Mouse (Mus musculus) left cerebral cortex, adult 18-20 months (tissue): ENCODE measurements around the gene Chmp4b. TPM values are rescaled to one million over a fixed set of nuclear protein-coding genes. Genes with fewer than 3 reads are reported as not detected.

Experiments used
- DNase-seq, 2 experiments: peaks; one replicate each; pipeline ENCODE4 v3.0.0; 2021 to 2022; ENCODE audit warnings: low spot score in 2 of 2, mixed read lengths in 1 of 2
- total RNA-seq, 2 experiments: library from RNA; stranded (reverse); gene quantifications; 2 replicates each; pipeline ENCODE4 v1.2.3; 2021

Gene Chmp4b
- total RNA-seq, 2 experiments from 2014 or later = 222 to 229 TPM

DNA sequence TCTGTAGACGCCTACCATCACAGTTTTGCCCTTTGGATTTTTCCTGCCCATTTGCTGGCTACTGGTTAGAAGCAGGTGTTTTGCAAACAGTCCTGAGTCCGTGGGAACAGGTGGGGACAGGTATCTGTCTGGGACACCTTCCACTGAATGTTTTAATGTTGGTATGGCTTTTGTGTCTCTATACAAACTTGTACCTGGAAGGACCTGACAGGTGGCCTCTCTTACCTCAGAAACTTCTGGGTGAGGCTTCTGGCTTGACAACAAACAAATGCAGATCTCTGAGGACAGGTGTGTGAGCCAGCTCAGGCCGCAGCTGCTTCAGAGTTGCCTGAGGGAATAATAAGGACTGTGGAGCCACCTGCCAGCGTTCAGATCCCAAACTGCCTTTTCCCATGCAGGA, 12.4 kb upstream of the Chmp4b start:
- DNase-seq = no peak

DNA sequence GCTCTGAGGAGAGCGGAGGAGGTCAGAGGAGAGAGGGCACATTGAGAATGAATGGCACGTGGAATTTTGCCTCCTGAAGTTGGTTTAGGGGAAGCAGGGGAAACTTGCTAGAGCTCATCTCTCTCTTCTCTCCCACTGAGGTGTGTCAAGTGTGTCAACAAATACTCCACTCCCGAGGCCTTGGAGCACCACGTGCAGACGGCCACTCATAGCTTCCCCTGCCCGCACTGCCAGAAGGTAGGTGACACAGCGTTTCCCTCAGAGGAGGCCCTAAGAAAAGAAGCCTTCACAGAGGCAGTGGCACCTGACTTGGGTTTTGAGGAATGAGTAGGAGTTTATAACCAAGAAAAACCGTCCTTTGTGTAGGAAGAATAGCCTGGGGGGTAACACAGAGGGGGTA, 10.3 kb upstream of the Chmp4b start:
- no peak for DNase-seq

DNA sequence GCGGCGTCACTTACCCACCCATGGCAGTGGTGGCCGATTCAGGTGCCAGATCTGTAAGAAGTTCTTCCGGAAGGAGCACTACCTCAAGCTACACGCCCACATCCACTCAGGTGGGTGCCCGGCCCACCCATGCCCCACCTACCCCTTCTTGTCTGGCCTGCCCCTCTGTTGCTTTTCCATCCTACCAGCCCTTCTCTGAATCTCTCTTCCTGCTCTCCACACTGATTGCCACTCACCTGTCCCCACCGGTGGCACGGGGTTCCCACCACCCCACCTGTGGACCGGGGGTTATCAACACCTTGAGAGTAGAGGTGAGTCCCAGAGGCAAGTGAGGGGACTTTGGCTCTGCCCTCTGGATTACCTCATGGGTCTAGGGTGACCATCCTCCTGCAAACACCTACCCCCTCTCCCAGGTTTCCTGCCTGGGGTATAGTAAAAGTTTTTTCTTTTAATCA, 9.5 kb upstream of the Chmp4b start:
- no peak for DNase-seq

DNA sequence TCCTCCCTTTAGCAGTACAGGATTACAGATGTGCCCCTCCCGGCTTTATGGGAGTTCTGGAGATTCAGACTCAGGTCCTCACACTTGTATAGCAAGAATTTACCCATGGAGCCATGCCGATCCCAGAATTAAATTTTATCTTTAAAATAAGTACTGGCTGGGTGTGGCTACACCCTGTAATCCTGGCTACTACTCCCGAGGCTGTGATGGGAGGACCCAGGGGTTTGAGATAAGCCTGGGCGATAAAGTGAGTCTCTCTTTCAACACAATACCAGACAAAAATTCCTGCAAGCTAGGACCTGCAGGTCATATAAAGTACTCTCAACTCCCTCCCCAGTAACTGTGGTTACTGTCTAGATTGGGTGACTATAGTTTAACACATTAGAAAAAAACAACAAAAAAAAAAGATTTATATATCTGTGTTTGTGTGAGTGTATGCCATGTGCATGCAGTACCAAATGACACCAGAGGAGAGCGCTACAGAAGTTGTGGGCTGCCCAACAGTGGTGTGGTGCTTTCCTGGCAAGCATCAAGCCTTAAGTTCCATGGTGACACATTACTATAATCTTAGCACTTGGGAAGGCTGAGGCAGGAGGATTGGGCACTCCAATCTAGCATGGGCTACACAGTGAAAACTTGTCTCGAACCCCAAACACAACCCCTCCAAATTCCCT, 8.7 kb upstream of the Chmp4b start:
- DNase-seq = no peak

DNA sequence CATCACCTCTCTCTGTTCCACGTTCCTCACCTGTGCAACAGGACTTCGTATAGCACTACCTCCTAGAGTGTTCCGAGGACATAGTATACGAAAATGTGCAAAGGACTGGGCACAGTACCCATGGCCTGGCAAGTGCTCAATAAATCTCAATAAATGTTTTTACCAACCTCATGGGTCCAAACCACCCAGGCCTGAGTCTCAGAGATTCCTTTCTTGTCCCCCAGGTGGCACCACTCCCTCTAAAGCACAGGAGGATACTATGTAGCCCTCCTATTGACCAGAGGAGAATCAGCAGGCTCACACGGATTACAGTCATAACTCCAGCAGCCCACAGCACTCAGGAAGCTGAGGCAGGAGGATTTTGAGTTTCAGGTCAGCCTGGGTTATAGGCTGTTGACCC, 4.9 kb upstream of the Chmp4b start:
- DNase-seq = no peak

DNA sequence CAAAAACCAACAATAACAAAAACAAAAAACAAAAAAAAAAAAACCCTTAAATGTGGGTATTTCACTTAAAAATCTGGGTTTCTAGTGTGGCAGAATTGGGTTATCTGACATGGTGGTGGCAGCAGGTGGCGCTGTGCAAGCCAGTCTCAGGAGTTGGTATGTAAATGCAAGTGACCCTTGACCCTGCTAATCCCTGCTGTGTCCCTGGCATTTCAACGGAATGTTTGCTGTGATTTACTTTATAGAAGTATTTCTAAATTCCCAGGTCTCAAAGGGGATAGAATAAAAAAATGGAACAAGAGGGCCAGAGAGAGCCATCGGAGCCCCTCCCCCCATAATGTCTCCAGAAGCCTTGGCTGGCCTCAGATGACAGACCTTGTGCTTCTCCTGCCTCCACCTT, 3.4 kb upstream of the Chmp4b start:
- no peak for DNase-seq

DNA sequence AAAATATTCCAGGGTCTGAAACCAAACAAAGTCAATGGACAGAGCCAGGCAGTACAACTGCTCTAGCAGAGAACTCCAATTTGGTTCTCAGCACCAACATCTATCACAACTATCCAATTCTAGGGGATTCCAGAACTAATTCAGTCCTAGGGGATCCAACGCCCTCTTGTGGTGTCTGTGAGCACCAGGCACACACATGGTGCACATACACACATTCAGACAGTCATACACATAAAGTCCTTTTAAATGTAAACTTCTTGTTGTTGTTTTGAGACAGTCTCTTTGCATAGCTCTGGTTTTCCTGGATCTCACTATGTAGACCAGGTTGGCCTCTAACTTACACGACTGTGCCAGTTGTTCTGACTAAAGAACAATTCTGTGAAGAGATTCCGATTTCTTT, 1.1 kb upstream of the Chmp4b start:
- no peak for DNase-seq

DNA sequence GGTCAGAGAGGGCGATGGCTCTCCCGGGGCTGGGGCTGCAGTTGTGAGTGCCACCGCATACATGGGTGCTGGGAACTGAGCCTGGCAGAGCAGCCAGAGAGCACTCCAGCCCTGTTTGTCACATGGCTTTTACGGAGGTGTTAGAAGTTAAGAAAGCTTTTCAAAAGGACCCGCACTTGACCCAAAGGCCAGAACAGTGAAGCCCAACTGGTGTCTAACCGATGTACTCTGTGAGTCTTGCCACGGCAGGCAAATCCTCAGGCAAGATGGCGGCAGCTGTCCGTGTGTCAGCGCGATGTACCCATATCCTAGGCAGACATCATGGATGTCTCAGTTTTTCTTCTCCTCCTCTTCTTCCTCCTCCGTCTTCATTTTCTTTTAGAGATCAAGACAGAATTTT, 3.5 kb downstream of the Chmp4b start:
- no peak for DNase-seq

DNA sequence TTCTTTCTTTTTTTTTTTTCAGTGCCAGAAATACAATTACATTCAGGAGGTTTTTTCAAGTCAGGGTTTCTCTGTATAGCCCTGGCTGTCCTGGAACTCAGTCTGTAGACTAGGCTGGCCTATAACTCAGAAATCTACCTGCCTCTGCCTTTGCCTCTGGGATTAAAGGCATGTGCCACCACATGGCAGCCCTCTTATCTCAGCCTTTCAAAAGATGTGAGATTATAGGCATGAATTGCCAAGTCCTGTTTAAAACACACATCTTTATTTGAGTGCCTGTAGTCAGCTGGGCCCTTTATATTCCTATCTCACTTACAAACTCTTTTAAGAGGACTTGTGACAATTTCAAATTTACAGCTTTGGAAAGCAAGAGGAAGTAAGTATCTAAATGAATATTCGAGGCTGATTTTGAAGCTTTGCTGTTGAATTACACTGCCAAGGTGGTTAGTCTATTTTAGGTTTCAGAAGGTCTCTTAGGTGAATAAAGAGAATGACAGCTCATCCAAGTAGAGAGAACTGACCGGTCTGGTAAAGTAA, 4.4 kb downstream of the Chmp4b start:
- DNase-seq = no peak

DNA sequence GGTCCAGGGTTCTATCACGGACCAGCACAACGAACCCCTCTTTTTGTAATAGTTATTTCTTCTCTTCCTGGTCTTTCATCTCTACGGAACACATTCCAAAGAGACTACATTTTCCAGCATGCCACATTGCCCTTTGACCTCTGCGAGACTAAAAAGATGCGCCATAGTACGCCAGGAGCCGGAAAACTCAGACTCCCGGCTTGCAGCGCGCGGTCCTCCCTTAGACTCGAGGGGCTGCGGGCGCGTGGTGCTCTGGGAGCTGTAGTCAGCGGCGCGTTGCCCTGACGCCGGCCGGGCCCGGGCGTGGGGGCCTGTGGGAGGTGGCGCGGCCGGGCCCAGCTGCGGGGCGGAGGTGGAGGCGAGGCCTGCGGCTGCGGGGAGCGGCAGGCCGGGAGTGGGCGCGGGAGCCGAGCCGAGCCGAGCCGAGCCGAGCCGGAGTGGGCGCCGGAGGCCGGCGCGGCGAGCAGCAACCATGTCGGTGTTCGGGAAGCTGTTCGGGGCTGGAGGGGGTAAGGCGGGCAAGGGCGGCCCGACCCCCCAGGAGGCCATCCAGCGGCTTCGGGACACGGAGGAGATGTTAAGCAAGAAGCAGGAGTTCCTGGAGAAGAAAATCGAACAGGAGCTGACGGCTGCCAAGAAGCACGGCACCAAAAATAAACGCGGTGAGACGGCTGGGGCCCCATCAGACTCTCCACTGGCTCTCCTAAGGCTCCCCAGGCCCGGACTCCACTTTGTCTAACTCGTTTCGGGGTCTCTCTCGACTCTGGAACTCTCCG, 5.4 kb downstream of the Chmp4b start:
- DNase-seq = peak; percentile 97 to 98

DNA sequence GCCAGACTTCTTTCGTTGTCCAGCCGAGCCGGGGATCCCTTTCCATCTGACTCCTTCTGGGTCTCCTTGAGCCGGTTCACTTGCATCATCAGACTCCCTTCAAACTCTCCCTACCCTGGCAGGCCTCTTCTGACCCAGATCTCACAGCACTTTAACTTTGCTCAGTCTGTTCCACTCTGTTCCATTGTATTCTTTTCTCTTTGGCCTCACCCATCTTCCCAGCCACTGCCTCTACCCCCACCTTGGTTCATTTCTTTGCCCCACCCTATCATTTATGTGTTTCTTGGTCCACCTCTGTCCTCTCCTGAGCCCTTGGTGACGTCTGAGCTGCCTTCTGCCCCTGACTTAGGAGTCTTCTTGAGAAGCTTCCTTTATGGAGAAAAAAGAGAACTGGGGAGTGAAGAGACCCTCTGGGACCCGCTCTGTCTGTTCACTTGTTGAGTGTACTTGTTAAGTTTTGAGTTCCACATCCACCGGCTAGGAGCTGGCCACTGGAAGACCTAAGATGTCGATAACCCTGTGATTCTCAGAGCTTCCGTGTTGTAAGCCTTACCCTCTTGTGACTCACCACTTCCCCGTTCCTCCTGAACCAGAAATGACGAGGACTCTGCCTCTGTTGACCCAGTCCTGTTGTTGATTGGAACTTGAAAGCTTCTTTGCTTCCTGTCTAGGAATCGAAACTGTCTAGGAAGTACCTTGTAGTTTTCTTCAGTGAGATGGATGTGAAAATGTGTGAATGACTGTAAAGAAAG, 6.2 kb downstream of the Chmp4b start:
- no peak for DNase-seq

DNA sequence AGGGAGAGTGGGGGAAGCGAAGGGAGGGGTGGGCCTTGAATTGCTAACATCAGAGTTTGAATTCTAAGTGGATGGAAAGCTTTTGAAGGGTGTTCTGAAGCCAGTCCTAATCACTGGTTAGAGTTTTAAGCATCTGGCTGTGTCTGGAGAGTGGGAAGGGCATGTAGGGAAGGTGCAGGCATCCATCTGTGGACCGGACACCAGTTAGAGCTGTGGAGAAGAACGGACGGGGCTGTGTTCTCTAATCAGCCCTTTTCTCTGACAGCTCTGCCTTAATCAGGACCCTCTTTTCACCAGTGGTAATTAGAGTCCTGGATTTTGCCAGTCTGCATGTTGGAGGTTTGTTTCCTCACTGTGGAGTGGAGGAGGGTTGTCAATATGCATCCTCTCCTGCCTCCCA, 7.6 kb downstream of the Chmp4b start:
- DNase-seq = no peak

DNA sequence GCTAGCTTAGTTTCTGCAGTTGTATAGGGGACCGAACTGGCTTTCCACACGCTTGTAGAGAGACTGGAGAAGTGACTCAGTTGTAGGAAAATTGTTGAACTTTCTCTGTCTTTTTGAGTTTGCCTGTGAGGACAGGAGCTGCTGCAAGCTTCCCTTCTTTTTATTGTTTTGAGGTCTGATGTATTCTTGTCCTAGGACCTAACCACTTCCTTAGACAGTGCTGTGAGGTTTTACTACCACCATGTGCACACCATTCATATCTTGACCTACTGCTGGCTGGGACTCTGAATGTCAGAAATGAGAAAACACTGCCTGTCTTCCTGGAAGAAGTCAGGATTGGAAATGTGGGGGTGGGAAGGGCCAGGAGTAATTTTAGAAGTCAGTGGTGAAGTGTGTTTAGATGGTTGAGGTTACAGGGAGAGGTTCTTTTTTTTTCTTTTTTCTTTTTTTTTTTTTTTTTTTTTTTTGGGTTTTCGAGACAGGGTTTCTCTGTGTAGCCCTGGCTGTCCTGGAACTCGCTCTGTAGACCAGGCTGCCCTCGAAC, 8.1 kb downstream of the Chmp4b start:
- no peak for DNase-seq

DNA sequence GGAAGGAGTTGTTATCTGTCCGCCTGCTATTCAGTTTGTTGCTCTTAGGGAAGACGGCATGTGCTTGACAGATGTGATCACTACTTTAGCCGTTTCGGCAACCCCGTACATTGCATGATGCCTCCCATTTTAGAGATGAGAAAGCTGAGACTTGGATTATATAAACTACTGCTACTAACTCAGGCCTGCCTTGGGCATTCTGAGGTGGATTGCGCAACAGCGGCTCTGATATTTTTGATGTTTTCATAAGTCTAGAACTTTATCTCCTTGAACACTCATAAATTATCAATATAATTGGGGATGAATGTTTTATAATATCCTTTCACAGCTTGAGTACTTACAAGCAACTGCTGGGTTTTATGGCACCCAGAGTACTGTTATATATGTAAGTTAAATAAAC, 17.2 kb downstream of the Chmp4b start:
- DNase-seq = no peak

DNA sequence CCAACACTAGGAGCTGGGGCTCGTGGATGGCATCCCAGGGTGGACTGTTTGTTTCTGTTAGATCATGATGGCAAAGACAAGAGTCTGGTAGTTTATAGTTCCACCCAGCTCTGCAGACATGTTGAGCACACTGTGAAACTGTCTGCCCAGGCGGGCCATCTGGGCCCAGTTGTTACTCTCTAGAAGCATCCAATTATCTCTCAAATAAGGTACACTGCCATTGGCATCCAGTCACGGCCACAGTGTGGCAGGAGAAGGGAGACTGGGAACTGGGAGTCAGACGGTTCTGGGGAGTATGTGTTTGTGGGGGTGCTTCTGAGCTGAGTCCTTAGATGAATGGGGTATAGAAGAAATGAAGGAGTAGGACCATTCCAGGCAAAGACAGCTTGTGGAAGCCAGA, 18.6 kb downstream of the Chmp4b start:
- peak; percentile 40 to 43 for DNase-seq

DNA sequence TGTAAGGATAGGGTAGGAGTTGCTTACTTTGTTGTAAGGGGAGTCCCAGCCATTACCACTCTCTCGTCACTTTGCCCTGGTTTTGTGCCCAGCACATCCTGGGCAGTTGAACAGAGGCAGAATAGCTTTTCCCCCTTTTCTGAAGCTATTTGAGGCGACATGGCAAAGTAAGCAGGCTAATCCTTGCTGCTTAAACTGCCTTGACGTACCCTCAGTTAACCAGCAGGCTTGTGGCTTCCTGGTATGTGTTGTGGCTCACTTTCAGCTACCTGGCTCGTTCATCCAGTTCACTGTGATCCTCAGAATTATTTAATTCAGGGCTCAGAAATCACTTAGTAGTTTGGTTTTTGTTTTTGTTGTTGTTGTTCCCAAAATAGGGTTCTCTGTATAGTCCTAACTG, 19.2 kb downstream of the Chmp4b start:
- DNase-seq = no peak

DNA sequence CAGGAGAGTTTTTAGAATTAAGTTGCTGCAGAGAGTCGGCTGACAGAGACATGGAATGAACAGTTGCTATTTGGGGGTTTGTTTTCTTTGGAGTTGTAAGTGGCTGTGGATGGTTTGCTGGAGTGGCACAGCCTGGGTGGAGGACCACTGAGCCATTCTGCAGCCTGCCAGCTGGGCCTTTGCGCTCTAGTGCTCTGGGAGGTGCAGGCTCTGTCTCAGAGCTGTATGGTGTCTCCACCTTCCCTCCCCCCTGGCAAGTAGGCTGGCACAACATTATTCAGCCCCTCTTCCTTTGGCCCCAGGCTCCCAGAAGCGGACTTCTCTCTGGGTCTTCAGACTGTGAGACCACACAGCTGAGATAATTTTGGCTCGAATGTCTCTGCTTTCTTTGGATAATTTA, 22.5 kb downstream of the Chmp4b start:
- no peak for DNase-seq

DNA sequence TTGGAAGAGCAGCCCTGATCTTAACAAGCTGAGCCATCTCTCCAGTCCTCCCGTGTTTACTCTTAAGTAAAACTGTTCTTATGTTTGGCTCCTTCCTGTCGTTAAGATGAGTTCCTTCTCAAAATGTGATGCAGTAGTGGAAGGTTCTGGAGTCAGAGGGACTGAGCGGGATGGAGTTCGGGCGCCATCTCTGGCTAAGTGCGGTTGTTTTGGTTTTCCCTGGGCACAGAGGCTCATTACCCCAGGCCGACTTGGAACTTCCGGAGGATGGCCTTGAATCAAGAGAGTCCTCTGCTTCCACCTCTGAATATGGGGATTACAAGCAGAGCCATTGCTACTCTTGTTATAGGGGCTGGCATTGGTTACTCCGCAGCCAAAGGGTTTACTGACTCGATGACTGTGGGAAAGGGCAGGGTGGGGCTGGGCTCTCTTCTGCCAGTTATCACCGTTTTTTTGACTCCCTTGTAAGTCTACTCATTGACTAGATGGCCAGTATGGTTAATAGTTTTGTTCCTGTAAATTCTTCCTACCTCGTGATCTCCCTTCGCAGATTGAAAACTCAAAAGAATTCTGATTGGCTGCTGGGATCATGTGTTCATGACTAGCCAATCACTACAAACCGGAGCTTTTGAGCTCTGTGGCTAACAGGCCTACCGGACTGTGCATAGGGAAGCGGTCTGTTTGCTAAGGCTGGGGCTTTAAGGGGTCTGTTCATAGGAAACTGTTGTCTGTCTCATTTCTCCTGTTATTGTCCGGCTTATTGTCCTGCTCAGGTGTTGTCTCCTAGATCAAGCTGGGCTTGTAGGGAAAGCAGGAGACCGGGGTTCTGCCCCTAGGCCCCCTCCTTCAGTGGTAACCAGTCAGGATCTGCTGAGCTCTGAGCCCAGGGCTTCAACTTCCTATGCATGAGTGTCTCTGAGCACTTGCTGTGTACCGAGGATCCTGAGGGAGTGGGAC, 25.4 kb downstream of the Chmp4b start:
- peak; percentile 30 to 37 for DNase-seq

DNA sequence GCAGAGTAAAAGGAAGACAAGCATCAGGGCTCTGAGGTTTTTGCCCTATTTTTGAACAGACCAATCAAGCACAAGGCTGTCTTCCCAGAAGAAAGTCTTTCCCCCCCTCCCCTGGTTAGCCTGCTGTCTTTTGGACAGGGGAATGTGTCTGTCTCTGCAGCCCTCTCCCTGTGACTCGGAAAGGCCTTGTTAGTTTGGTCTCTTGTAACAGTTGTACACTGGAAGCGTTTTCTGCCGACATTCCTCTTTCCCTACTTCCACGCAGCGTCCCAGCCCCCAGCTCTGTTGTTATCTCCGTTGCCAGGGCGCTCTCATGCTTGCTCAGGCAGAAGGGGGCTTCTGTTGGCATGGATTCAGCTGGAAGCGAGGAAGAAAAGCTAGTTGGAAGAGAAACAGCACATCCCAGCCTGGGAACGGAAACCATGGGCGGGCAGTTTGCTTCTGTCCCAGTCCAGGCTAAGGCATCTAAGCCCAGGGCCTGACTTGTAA, 26.2 kb downstream of the Chmp4b start:
- peak; percentile 26 to 27 for DNase-seq

DNA sequence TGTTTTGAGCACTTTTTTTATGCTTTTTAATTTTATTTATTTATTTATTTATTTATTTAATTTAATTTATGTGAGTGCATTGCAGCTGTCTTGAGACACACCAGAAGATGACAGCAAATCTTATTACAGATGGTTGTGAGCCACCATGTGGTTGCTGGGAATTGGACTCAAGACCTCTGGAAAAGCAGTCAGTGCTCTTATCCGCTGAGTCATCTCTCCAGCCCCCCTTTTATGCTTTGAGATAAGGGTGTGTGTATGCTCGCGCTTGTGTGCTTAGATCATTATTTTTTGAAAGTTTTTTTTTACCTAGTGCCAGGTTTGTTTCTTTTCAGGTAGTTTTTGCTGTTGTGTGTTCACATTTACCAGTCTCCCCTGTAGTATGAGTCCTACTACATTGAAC, 27.5 kb downstream of the Chmp4b start:
- no peak for DNase-seq
